Mouse (Mus musculus) embryonic facial prominence, embryonic 14.5 days (tissue): Measurements from ENCODE around the gene Trim25. TPM values are rescaled to one million over a fixed set of nuclear protein-coding genes. Genes with fewer than 3 reads are reported as not detected.
A peak's percentile ranks its signal among the peaks of the same experiment; 100 is the strongest.

Experiments
- ATAC-seq: fragments of 200-750 bp; cut with Nextera tagmentation; 2 replicates; pipeline ENCODE4 v1.8.0; 2017; ENCODE audit warnings: low read depth, moderate number of reproducible peaks, moderate TSS enrichment
- DNase-seq: peaks from one replicate; pipeline ENCODE4 v3.0.0-alpha.2; 2015; ENCODE audit warnings: low spot score
- H3K27ac ChIP-seq: fragments of 300-500 bp; sonication (generic); replicated peaks from 2 replicates; pipeline ENCODE4 v1.5.1; 2014; ENCODE audit warnings: low read depth, mild to moderate bottlenecking, low read length, moderate library complexity
- H3K27me3 ChIP-seq: fragments of 300-500 bp; sonication (generic); replicated peaks from 2 replicates; pipeline ENCODE4 v1.6.1; 2014; ENCODE audit warnings: low read length; ENCODE audit not compliant: control insufficient read depth, insufficient read depth
- H3K36me3 ChIP-seq: fragments of 300-500 bp; sonication (generic); 2 replicates; pipeline ENCODE4 v1.6.1; 2014; ENCODE audit warnings: low read length, mixed read lengths; ENCODE audit not compliant: control insufficient read depth, insufficient read depth
- H3K4me1 ChIP-seq: fragments of 300-500 bp; sonication (generic); 2 replicates; pipeline ENCODE4 v1.6.1; 2014; ENCODE audit warnings: antibody characterized with exemption, low read length; ENCODE audit not compliant: control insufficient read depth, insufficient read depth
- H3K4me2 ChIP-seq: fragments of 300-500 bp; sonication (generic); 2 replicates; pipeline ENCODE4 v1.6.1; 2014; ENCODE audit warnings: low read depth, mild to moderate bottlenecking, low read length, moderate library complexity, mixed read lengths
- H3K4me3 ChIP-seq: fragments of 300-500 bp; sonication (generic); 2 replicates; pipeline ENCODE4 v1.5.1; 2014; ENCODE audit warnings: low read depth, mild to moderate bottlenecking, low read length
- H3K9ac ChIP-seq: fragments of 300-500 bp; sonication (generic); 2 replicates; pipeline ENCODE4 v1.6.1; 2014; ENCODE audit warnings: low read depth, mild to moderate bottlenecking, low read length, moderate library complexity, mixed read lengths
- H3K9me3 ChIP-seq: fragments of 300-500 bp; sonication (generic); 2 replicates; pipeline ENCODE4 v1.6.1; 2016; ENCODE audit warnings: low read length; ENCODE audit not compliant: control insufficient read depth
- WGBS: fragments of 180-500 bp; shearing (Covaris S2); extraction: QIAGEN DNeasy Blood & Tissue Kit; methylation state at CpG from one replicate; pipeline ENCODE4 v1.1.7; 2014; 5-methylcytosine and 5-hydroxymethylcytosine counted together
- polyA plus RNA-seq: library from polyadenylated mRNA; unstranded; fragments of >200 nt; fragmentation: Nextera tagmentation; extraction: Ambion mirVana; gene quantifications from 2 replicates; pipeline ENCODE4 v1.2.1, GENCODE M21; 2014

The Trim25 gene
- 9.0 and 9.6 TPM in 2 replicates for polyA plus RNA-seq

DNA sequence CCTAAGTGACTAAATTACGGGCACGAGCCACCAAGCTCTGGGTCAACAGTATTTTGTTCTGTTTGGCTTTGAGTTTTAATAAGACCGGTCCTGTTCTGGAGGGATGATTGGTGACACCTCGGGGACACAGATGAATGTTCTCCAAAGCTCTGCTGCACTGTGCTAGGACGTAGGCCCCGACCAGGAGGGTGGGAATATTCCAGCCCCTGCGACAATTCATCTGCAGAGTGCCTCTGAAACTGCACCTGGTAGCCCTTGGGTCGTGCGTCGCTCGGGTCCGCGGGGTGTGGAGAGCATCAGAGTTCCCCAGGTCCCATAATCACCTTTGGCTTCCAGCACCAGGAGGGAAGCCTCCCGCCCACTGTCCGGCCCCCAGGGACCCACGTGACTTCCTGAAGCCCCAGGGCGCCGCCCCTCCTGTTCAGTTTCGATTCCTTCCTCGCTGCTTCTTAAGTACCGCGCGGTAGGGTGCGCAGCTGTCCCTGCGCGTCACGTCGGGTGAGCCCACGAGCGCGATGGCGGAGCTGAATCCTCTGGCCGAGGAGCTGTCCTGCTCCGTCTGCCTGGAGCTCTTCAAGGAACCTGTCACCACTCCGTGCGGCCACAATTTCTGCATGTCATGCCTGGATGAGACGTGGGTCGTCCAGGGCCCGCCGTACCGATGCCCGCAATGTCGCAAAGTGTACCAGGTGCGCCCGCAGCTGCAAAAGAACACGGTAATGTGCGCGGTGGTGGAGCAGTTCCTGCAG, at the start of gene Trim25:
Gene Trim25, plus strand, starts transcription at position 403 of the 749 bp plus-strand sequence.
- H3K27me3 ChIP-seq = peaks cover 19% of the 10 kb centered on the region
- 5% methylated on average over 46 of the region's 48 CpGs for WGBS
- H3K27ac ChIP-seq = no peak within 1 kb of the TSS

DNA sequence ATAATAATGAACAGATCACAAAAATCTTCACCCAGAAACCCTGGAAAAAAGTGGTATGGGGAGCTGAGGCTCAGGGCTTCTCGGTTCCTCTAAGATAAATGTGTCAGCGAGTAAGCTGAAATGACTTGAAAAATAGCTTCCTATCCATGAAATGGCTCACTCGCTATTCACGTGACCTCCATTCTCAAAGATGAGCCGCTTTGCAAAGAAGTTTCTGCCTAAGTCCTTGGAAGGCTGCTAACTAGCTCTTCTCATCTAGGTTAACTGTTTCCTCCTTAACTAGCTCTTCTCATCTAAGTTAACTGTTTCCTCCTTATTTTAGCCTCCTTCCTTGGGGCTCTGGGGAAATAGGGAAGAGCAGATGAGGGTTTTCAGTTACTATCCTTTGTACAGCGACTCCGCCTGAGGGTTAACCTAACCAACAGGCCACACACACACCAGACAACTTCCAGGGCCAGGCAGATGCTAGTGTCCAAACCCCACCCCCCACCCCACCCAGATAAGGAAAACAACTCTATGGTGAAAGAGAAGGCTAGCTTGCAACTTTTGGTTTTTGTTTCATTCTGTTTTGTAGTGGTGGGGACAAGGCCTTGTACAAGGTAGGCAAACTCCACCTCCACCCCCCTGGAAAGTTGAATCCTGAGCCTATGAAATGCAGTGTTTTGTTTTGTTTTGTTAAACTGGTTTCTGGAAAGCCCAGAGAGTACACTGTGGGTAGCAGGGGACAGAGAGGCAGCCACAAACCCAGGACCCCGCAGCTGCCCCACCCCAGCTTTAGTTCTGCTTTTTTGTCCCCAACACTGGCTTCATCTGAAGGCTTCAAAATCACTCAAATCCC, 49.2 kb upstream of the Trim25 start:
- Histone ChIP-seq H3K4me2 (no peak overlapping the region), H3K4me3 (no peak overlapping the region), H3K27ac (no peak overlapping the region), H3K9ac (no peak overlapping the region), H3K36me3 (peaks cover 21% of the 10 kb centered on the region), H3K4me1 (peaks cover 4% of the 10 kb centered on the region), H3K9me3 (no peaks in the 10 kb centered on the region), H3K27me3 (no peaks in the 10 kb centered on the region)
- ATAC-seq (no peak), DNase-seq (no peak)
- WGBS = 83% methylated on average over 8 of the region's 8 CpGs

More for the DNA sequence above, at the start of gene Trim25:
- Histone ChIP-seq H3K9me3 (no peaks in the 10 kb centered on the region), H3K4me2 (peak within 1 kb of the TSS; percentile 61), H3K4me1 (no peaks in the 10 kb centered on the region), H3K9ac (peak within 1 kb of the TSS; percentile 66), H3K4me3 (peak within 1 kb of the TSS; percentile 48), H3K36me3 (no peaks in the 10 kb centered on the region)
- ATAC-seq = peak; percentile 89
- peak; percentile 95 for DNase-seq

DNA sequence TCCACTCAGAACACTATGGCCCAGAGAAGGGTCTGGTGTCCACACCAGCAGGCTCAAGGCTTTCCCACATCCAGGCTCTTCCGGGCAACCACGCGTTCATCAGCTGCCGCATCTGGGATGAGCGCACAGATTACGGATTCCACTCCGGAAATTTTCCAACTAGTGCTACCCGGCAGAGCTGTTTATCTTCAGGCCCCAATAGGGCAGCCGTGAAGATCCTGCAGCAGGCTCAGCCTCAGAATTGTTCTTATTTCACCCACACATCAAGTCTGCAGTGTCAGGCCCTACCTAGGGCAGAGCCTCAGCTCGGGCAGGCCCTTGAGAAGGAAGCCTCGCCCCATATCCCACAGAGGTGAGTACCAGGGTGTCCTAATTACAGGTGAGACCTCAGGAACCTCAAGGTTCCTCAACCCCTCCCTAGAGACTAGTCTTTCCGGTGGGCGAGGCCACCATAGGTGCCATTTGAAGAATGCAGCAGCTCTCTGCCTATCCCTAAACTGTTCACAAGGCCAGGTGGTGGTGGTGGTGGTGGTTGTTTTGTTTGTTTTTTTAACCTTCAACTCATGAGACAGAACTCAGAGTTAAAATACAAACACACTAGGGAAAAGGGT, 48.4 kb upstream of the Trim25 start:
- H3K4me2 ChIP-seq = no peak overlapping the region
- no peaks in the 10 kb centered on the region for H3K9me3 ChIP-seq
- 85% methylated on average over 13 of the region's 13 CpGs for WGBS
- H3K4me1 ChIP-seq = peaks cover 4% of the 10 kb centered on the region
- DNase-seq = no peak
- H3K9ac ChIP-seq = no peak overlapping the region
- no peak for ATAC-seq
- no peaks in the 10 kb centered on the region for H3K27me3 ChIP-seq
- no peak overlapping the region for H3K27ac ChIP-seq
- no peak overlapping the region for H3K4me3 ChIP-seq
- peaks cover 14% of the 10 kb centered on the region for H3K36me3 ChIP-seq

DNA sequence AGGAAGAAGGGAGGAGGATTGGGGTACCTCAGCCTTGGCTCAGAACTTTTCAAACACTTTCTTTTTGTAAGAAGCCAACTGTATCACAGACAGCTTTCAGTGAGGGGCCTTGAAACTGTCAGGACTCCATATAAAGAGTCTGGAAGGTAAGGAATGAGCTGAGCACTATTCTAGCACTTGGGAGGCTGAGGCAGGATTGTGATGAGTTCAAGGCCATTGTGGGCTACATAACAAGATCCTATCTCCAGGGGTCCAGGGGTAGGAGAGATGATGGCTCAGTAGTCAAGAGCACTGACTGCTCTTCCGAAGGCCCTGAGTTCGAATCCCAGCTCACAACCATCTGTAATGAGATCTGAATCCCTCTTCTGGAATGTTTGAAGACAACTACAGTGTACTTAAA, 47.6 kb upstream of the Trim25 start:
- Histone ChIP-seq H3K4me1 (peaks cover 4% of the 10 kb centered on the region), H3K9ac (no peak overlapping the region), H3K9me3 (no peaks in the 10 kb centered on the region), H3K4me2 (no peak overlapping the region), H3K27me3 (no peaks in the 10 kb centered on the region), H3K27ac (no peak overlapping the region), H3K4me3 (no peak overlapping the region), H3K36me3 (peaks cover 10% of the 10 kb centered on the region)
- no peak for ATAC-seq
- 90% methylated on average over 2 of the region's 2 CpGs for WGBS
- no peak for DNase-seq

DNA sequence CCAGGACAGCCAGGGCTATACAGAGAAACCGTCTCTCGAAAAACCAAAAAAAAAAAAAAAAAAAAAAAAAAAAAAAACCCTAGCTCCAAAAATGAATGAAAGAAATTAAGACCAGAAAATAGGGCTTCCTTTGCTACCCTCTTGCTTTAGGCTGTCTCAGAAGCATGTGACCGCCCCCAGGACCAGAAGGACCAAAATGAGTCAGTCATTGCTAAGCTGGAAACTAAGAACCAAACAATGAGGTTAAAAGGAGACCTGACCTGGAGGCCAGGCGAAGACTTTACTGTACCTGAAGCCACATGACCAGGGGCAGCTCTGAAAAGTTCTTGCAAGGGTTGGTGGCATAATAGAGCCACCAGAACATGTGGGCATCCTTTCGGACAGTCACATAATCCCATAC, 47.1 kb upstream of the Trim25 start:
- Histone ChIP-seq H3K27ac (no peak overlapping the region), H3K36me3 (peaks cover 4% of the 10 kb centered on the region; the same call in 1 of the 2 replicates), H3K4me2 (no peak overlapping the region), H3K27me3 (no peaks in the 10 kb centered on the region), H3K4me3 (no peak overlapping the region), H3K9ac (no peak overlapping the region), H3K4me1 (peaks cover 4% of the 10 kb centered on the region), H3K9me3 (no peaks in the 10 kb centered on the region)
- no peak for ATAC-seq
- DNase-seq = no peak
- 85% methylated on average over 5 of the region's 5 CpGs for WGBS

DNA sequence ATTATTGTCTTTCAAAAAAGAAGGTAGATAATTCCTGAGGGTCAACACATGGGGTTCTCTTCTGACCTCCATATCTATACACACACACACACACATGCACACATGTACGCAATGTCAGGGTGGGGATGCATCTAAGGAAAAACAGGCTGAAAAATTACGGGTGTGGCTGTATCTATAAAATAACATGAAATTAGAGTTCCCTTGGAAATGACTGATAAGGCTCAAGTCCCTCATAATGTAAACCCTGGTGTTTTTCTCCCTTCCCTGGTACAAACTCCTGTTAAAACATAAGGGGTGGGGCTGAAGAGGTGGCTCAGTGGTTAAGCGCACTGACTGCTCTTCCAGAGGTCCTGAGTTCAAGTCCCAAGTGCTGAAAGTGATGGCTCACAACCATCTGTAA, 45.6 kb upstream of the Trim25 start:
- WGBS = 84% methylated on average over 3 of the region's 3 CpGs
- peaks cover 4% of the 10 kb centered on the region for H3K4me1 ChIP-seq
- no peaks in the 10 kb centered on the region for H3K27me3 ChIP-seq
- H3K9me3 ChIP-seq = no peaks in the 10 kb centered on the region
- no peak for ATAC-seq
- no peak overlapping the region for H3K4me2 ChIP-seq
- H3K9ac ChIP-seq = 0 out of 2 replicates have a peak overlapping the region, but pooled peaks have one; percentile 14
- H3K36me3 ChIP-seq = 0 out of 2 replicates have a peak, but pooled peaks cover 4% of the 10 kb centered on the region
- no peak overlapping the region for H3K4me3 ChIP-seq
- DNase-seq = no peak
- H3K27ac ChIP-seq = no peak overlapping the region

DNA sequence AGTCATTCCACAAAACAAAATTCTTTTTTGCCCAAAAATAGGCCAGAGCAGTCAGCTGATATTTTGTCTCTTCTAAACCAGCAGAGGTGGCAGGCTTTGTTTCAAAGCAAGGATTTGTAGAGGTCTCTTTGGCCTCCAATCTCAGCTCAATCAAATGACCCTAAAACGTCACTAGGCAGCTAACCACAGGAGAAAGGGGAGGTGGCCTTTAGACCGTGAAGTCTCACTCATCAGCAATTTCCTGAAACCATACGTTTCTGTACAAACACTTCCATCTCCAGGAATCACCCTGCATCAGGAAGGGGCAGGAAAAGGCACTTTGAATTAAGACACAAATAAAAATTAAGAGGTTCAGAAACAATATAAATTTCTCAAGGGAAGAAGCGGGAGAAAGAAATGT, 44.4 kb upstream of the Trim25 start:
- H3K27me3 ChIP-seq = no peaks in the 10 kb centered on the region
- DNase-seq (peak; percentile 56), ATAC-seq (peak; percentile 48; the same call in 1 of the 2 replicates)
- no peaks in the 10 kb centered on the region for H3K9me3 ChIP-seq
- H3K9ac ChIP-seq = peak overlapping the region; percentile 67
- peak overlapping the region; percentile 52 for H3K4me3 ChIP-seq
- H3K4me2 ChIP-seq = peak overlapping the region; percentile 62
- 0 out of 2 replicates have a peak, but pooled peaks cover 4% of the 10 kb centered on the region for H3K36me3 ChIP-seq
- H3K4me1 ChIP-seq = peaks cover 4% of the 10 kb centered on the region
- under 1% methylated on average over 4 of the region's 4 CpGs for WGBS
- peak overlapping the region; percentile 75 for H3K27ac ChIP-seq

DNA sequence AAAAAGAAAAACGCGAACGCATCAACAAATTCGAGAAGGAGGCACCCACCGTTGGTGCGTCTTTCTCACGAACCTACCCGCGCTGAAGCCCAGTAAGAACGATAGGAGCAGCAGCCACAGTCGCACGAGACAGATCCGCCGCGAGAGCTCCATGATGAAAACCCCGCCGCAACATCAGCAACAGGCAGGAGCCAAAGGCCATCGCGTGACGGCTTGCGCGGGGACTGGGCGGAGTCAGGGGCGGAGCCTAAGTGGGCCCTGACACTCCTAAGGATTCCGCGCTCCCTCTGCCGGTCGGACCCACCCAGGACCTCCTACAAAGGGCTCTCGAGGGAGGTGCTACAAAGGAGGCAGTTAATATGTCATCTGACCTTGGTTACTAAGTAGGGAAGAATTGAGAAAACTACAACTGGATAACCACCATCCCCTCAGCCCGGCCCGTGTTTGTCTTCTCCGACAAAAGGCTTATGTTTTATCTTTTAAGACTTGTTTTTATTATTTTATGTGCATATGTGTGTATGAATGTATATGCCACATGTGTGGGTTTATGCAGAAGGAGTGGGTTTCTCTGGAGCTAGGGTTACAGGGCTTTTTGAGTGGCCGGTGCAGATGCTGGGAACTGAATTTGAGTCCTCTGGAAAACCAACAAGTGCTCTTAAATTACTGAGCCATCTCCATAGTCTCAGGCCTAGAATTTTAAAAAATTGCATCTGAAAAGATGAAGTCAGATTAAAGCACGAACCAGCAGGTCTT, 43.8 kb upstream of the Trim25 start, which contains the start of gene Scpep1:
Gene Scpep1, minus strand, starts transcription at position 249 of the 753 bp plus-strand sequence.
- ATAC-seq = peak; percentile 98
- Histone ChIP-seq H3K27me3 (no peaks in the 10 kb centered on the region), H3K9ac (peak within 1 kb of the TSS; percentile 67), H3K4me1 (peaks cover 4% of the 10 kb centered on the region), H3K9me3 (no peaks in the 10 kb centered on the region), H3K4me2 (peak within 1 kb of the TSS; percentile 62), H3K27ac (peak within 1 kb of the TSS; percentile 75), H3K36me3 (0 out of 2 replicates have a peak, but pooled peaks cover 4% of the 10 kb centered on the region), H3K4me3 (peak within 1 kb of the TSS; percentile 52)
- DNase-seq = peak; percentile 97
- 3% methylated on average over 32 of the region's 34 CpGs for WGBS
